Mouse (Mus musculus): ENCODE results near the gene Wdr95.

DNA sequence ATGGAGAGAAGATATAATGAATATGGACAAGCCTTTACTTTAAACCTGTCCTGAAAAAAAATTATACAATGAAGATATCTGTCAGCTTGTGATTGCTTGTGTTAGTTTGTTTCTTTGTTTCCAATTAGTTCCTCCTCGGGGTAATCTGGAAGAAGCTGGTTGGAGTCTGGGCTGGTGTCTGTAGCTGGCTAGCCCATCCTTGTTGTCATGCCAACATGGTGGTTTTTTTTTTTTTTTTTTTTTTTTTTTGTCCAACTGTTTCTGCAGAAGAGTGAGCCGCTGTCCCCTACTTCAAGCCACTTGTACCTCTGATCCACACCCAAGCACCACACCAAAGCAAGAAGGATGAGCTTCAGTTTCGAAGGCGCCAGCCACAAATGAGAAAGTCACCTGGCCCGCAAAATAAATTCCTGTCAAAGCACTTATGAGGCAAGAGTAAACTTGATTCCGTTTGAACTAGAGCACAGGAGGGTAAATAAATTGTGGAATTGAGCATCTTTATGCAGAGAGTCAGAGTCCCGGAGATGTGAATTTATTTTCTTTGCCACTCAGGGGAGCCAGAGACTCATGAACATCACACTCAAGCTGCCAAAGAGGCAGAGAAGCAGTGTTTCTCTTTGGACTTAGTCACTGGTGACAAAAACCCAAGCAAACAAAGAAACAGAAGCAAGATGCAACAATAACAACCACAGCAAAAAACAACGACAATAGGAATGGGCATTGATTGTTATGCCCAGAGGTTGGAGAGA, 119.1 kb downstream of the Wdr95 start:
- no peak for TF ChIP-seq CTCF (IDR thresholded peaks at IDR 0.05; ENCODE audit: low read depth, low read length)
- TF ChIP-seq POLR2A (IDR thresholded peaks at IDR 0.05; ENCODE audit: insufficient read depth, low read length): no peak
